Mouse (Mus musculus) lung, embryonic 15.5 days (tissue): ENCODE results near the gene Mllt11. TPM values are rescaled to one million over a fixed set of nuclear protein-coding genes. Genes with fewer than 3 reads are reported as not detected.

Experiments used
- ATAC-seq: fragments of 200-750 bp; cut with Nextera tagmentation; 2 replicates; pipeline ENCODE4 v1.8.0; 2017; ENCODE audit warnings: moderate number of reproducible peaks, borderline replicate concordance; ENCODE audit not compliant: low FRiP score, low TSS enrichment; ENCODE audit errors: extremely low read depth
- H3K27ac ChIP-seq: fragments of 300-500 bp; sonication (generic); 2 replicates; pipeline ENCODE4 v1.5.1; 2015; ENCODE audit warnings: moderate library complexity, mild to moderate bottlenecking, inconsistent platforms
- H3K27me3 ChIP-seq: fragments of 300-500 bp; sonication (generic); 2 replicates; pipeline ENCODE4 v1.6.1; 2015; ENCODE audit warnings: inconsistent platforms
- H3K36me3 ChIP-seq: fragments of 300-500 bp; sonication (generic); 2 replicates; pipeline ENCODE4 v1.6.1; 2015; ENCODE audit warnings: inconsistent platforms
- H3K4me1 ChIP-seq: fragments of 300-500 bp; sonication (generic); 2 replicates; pipeline ENCODE4 v1.6.1; 2015; ENCODE audit warnings: inconsistent platforms
- H3K4me2 ChIP-seq: fragments of 300-500 bp; sonication (generic); 2 replicates; pipeline ENCODE4 v1.6.1; 2015; ENCODE audit warnings: inconsistent platforms, mild to moderate bottlenecking, moderate library complexity
- H3K4me3 ChIP-seq: fragments of 300-500 bp; sonication (generic); 2 replicates; pipeline ENCODE4 v1.5.1; 2015; ENCODE audit warnings: mild to moderate bottlenecking, inconsistent platforms
- H3K9ac ChIP-seq: fragments of 300-500 bp; sonication (generic); 2 replicates; pipeline ENCODE4 v1.6.1; 2015; ENCODE audit warnings: inconsistent platforms
- H3K9me3 ChIP-seq: fragments of 300-500 bp; sonication (generic); 2 replicates; pipeline ENCODE4 v1.6.1; 2016; ENCODE audit warnings: inconsistent platforms
- WGBS: fragments of 180-500 bp; shearing (Covaris S2); methylation state at CpG from one replicate; pipeline ENCODE4 v1.1.7; 2015; 5-methylcytosine and 5-hydroxymethylcytosine counted together
- polyA plus RNA-seq: library from polyadenylated mRNA; unstranded; fragments of >200 nt; fragmentation: Nextera tagmentation; extraction: Ambion mirVana; gene quantifications from 2 replicates; pipeline ENCODE4 v1.2.1, GENCODE M21; 2015

Mllt11 gene
- polyA plus RNA-seq, 1 experiment from 2014 or later = 11.6 TPM

DNA sequence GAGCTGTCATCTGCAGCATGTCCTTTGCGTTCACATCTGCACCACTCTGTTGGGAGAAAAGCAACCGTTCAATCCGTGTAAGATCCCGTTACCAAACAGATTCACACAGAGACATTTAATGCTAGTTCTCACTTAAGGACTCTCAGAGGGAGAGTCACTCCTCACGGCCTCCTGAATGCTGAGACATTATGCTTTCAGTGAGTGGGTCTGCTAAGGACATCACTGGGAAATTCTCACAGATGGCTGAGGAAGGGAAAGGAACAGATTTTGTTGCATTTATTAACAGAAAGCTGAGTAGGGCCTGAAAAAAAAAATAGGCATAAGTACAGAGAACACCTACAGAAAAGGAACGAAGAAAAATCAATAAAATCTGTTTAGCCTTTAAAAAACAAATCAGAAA is 28.1 kb downstream of the Mllt11 start:
- no peak for ATAC-seq
- Histone ChIP-seq H3K4me3 (no peak overlapping the region), H3K9me3 (no peaks in the 10 kb centered on the region), H3K4me2 (no peak overlapping the region), H3K27ac (no peak overlapping the region), H3K9ac (no peak overlapping the region), H3K4me1 (no peaks in the 10 kb centered on the region), H3K36me3 (peaks cover 80% of the 10 kb centered on the region), H3K27me3 (no peaks in the 10 kb centered on the region)
- WGBS = 89% methylated on average over 6 of the region's 6 CpGs

DNA sequence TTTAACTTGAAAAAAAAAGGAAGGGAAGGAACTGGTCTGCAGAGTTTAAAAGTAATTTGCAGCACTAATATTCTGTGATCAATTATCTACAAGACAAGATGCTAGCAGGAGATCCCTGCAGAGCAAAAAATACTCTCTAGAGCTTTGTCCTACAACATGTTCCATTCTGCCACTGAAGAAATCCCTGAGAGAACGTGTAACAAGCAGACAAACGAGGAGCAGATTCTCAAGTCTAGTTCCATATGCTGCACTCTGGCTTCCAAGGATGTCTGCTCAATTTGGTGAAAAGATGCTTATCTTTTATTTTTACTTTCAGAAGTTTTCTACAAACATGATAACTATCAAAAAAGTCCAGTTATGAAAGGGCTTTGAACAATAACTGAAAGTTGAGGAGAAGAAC is 31.4 kb downstream of the Mllt11 start:
- Histone ChIP-seq H3K4me3 (no peak overlapping the region), H3K27ac (no peak overlapping the region), H3K27me3 (no peaks in the 10 kb centered on the region), H3K36me3 (peaks cover 89% of the 10 kb centered on the region), H3K4me2 (no peak overlapping the region), H3K4me1 (no peaks in the 10 kb centered on the region), H3K9ac (no peak overlapping the region), H3K9me3 (no peaks in the 10 kb centered on the region)
- WGBS = 88% methylated on average over 2 of the region's 2 CpGs
- no peak for ATAC-seq

DNA sequence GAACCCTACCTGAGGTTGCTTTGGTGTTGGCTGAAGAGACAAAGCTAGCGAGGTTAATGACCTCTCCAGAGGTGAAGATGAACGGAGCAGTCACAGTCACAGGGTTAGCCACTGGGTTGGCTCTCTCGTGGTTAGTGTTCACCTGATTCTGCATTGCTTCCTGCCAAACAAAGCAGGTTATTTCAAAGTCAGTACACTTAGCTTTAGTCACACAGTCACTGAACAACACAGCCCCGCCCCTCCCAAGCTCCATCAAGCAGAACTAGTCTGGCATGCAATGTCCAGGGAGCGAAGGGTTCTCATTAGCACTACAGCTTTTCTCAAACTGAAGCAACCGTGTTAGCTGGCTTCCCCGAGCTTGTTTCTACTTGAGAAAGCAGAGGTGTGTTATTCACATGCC is 31.8 kb downstream of the Mllt11 start:
- H3K27ac ChIP-seq = no peak overlapping the region
- no peaks in the 10 kb centered on the region for H3K9me3 ChIP-seq
- H3K4me2 ChIP-seq = no peak overlapping the region
- ATAC-seq = no peak
- peaks cover 89% of the 10 kb centered on the region for H3K36me3 ChIP-seq
- H3K4me3 ChIP-seq = no peak overlapping the region
- no peak overlapping the region for H3K9ac ChIP-seq
- 82% methylated on average over 7 of the region's 7 CpGs for WGBS
- no peaks in the 10 kb centered on the region for H3K4me1 ChIP-seq
- no peaks in the 10 kb centered on the region for H3K27me3 ChIP-seq

DNA sequence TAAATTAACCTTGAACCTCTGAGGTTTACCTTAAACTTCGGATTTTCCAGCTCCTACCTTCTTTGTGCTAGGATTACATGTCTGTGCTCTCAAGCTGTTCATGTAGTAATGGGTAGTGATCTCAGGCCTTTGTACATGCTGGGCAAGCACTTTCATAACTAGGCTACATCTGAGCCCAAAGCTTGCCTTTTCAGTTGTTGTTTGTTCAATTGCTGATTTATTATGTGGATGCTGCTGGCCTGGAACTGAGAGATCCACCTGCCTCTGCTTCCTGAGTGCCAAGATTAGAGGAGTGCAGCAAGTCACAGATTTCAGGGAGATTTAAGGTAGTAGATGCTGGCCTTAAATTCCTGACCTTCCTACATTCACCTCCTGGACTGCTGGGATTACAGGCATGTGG is 32.9 kb downstream of the Mllt11 start:
- Histone ChIP-seq H3K9me3 (no peaks in the 10 kb centered on the region), H3K4me3 (no peak overlapping the region), H3K27me3 (no peaks in the 10 kb centered on the region), H3K36me3 (peaks cover 89% of the 10 kb centered on the region), H3K27ac (no peak overlapping the region), H3K4me2 (no peak overlapping the region), H3K4me1 (no peaks in the 10 kb centered on the region), H3K9ac (no peak overlapping the region)
- WGBS = 69% methylated on average over 1 of the region's 1 CpGs
- no peak for ATAC-seq

DNA sequence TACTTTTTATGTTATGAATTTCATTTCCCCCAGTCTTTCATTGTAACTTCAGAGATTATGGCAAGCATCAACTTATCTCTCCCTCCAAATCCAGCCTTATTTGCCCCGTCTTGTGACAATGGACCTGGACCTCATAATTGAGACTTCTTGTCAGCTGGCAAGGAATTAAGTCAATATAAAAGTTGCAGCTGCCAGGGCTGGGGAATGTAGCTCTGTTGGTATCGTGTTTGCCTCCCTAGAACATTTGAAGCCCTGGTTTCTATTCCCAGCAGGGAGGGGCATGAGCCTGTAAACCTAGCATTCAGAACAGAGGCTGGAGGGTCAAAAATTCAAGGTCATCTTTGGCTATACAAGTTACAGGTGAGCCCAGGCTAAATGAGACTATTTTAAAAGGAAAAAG is 36.2 kb downstream of the Mllt11 start:
- no peaks in the 10 kb centered on the region for H3K27me3 ChIP-seq
- H3K9me3 ChIP-seq = no peaks in the 10 kb centered on the region
- H3K4me2 ChIP-seq = no peak overlapping the region
- WGBS = 79% methylated on average over 2 of the region's 2 CpGs
- no peaks in the 10 kb centered on the region for H3K4me1 ChIP-seq
- H3K36me3 ChIP-seq = peaks cover 69% of the 10 kb centered on the region
- H3K4me3 ChIP-seq = no peak overlapping the region
- no peak for ATAC-seq
- H3K9ac ChIP-seq = no peak overlapping the region
- H3K27ac ChIP-seq = no peak overlapping the region

DNA sequence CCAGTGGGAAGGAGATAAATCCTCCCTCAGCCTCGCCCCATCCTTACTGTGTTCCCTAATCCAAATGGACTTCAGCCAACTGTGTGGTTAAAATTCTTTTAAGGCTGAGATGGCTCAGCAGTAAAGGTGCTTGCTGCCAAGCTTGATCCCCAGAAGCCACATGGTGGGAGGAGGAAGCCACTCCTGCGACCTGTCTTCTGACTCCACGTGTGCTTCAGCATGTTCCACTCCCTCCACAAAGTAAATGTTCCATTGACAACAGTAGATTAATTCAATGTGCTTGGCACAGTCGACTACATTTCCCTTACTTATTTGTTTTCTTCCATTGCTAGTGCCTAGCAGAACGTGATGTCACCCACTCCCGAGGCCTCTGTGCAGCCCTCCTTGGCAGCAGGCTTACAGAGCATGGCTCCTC is 37.2 kb downstream of the Mllt11 start:
- no peaks in the 10 kb centered on the region for H3K9me3 ChIP-seq
- 74% methylated on average over 6 of the region's 6 CpGs for WGBS
- H3K4me2 ChIP-seq = no peak overlapping the region
- H3K9ac ChIP-seq = no peak overlapping the region
- H3K36me3 ChIP-seq = peaks cover 69% of the 10 kb centered on the region
- no peaks in the 10 kb centered on the region for H3K27me3 ChIP-seq
- no peak overlapping the region for H3K27ac ChIP-seq
- H3K4me3 ChIP-seq = no peak overlapping the region
- no peak for ATAC-seq
- no peaks in the 10 kb centered on the region for H3K4me1 ChIP-seq

DNA sequence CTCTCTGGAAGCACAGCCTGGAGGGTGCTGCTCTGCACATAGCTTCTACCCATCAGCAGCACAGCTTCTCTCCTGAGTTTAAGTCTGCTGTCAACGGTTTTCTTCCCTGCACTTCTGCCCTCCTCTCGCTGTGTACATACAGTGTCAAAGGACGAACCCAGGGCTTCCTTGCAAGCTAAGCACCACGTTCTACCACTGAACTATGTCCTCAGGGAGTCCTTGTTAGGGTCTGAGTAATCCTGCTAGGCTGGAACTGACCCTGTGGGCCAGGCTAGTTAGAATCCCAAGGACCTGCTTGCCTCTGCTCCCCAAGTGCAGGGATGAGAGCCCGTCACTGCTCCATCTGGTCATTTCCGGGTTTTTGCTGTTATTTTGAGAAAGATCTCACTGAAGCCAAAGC is 45.1 kb downstream of the Mllt11 start:
- no peak for ATAC-seq
- no peak overlapping the region for H3K27ac ChIP-seq
- no peak overlapping the region for H3K4me3 ChIP-seq
- no peaks in the 10 kb centered on the region for H3K27me3 ChIP-seq
- 74% methylated on average over 6 of the region's 6 CpGs for WGBS
- H3K4me2 ChIP-seq = no peak overlapping the region
- H3K4me1 ChIP-seq = no peaks in the 10 kb centered on the region
- H3K9me3 ChIP-seq = no peaks in the 10 kb centered on the region
- H3K36me3 ChIP-seq = peaks cover 64% of the 10 kb centered on the region
- no peak overlapping the region for H3K9ac ChIP-seq

DNA sequence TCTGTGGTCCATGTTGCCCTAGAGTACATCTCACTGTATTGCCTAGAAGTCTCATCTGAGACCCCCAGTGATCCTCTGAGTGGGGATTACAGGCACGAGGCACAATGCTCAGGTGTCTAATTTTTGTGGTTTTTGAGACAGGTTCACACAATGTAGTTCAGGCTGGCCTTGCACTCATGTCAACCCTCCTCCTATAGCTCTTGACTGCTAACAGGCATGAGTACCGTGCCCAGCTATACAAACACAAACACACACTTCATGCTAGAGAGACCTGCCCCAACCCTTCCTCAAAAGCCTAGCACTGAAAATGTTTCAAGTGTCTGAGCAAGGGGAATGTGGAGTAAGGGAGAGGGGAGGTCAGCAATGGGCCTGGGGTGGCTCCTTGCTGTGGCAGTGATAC is 45.9 kb downstream of the Mllt11 start:
- Histone ChIP-seq H3K4me3 (no peak overlapping the region; the same call in 1 of the 2 replicates), H3K4me2 (no peak overlapping the region), H3K4me1 (no peaks in the 10 kb centered on the region), H3K27ac (no peak overlapping the region), H3K36me3 (peaks cover 62% of the 10 kb centered on the region), H3K9ac (no peak overlapping the region), H3K27me3 (no peaks in the 10 kb centered on the region), H3K9me3 (no peaks in the 10 kb centered on the region)
- peak; percentile 31; the same call in 1 of the 2 replicates for ATAC-seq
- whole genome bisulfite sequencing = 68% methylated on average over 2 of the region's 2 CpGs

DNA sequence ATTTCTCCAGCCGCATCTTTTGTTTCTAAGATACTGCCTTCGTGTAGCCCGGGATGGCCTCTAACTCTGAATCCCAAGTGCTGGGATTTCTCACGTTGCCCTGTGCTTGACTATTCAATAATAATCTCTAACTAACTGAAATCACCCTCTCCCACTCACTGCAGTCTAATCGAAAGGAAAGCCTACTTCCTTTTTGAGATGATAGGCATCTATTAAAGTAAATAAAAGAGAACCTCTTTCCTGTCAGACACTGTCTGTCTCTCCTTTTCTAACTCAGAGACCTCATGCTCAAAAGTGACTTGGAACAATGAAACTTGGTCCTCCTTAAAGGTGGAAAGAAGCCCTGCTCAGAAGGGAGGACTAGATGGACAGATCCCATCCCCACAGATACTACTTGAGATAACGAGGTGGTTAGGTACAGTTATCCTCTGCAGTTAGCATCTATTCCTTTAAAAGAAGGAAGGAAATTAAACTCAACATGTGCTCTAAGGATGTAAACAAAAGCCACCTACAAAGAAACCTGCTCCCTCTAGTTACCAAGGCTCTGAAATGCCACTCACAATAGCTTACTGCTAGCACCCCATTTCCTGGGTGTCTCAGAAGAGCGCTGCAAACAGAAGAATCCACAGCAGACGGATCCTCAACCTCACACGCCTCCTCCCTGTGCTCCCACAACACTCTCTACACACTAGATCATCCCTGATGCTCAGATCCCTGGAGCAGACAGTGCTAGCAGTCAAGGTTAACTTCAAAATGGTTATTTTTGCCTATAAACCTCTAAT is 47.0 kb downstream of the Mllt11 start:
- no peak overlapping the region for H3K9ac ChIP-seq
- H3K36me3 ChIP-seq = peaks cover 56% of the 10 kb centered on the region
- ATAC-seq = no peak
- H3K4me3 ChIP-seq = no peak overlapping the region
- no peaks in the 10 kb centered on the region for H3K9me3 ChIP-seq
- WGBS = 76% methylated on average over 9 of the region's 9 CpGs
- H3K4me1 ChIP-seq = no peaks in the 10 kb centered on the region
- H3K27ac ChIP-seq = no peak overlapping the region
- H3K27me3 ChIP-seq = no peaks in the 10 kb centered on the region
- no peak overlapping the region for H3K4me2 ChIP-seq

DNA sequence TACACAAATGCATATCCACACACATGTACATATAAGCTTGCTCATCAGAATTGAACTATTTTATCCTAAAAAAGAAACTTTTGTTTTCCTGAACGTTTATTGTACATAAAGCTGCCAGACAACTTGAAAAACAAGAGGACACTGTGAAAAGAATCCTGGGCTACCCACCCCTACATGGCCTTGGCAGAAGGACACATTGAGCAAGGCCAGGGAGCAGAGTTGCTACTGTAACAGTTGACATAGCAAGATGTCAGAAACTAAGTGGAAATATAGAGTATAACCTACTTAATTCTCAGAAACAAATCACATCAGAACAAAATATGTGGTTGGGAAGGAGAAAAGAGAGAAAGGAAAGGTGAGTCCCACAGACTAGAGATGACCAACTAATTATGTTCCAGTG is 50.1 kb downstream of the Mllt11 start:
- WGBS = 54% methylated on average over 1 of the region's 1 CpGs

DNA sequence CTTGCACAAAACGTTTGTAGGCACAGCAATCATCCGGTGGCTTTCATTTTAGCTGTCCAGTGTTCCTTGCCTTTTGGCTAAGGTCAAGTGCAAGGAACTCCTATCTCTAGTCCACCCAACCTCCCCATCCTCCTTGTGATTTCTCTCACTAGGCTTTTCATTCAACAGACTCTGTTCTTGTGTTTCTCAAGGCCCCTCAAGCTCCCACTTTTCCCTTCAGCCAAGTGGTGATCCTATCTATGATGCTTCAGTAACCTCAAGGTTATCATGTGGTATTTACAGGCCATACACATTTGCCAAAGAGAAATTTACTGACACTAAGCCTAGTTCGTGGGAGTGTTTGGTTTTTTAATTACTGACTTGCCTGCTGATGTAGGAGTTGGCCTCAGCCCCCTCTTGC is 52.1 kb downstream of the Mllt11 start:
- Histone ChIP-seq H3K4me2 (no peak overlapping the region), H3K27me3 (no peaks in the 10 kb centered on the region), H3K9me3 (no peaks in the 10 kb centered on the region), H3K27ac (no peak overlapping the region), H3K4me3 (no peak overlapping the region), H3K4me1 (no peaks in the 10 kb centered on the region), H3K9ac (no peak overlapping the region), H3K36me3 (peaks cover 15% of the 10 kb centered on the region)
- ATAC-seq = no peak
- 51% methylated on average over 3 of the region's 3 CpGs for WGBS

More for the DNA sequence above, 50.1 kb downstream of the Mllt11 start:
- H3K4me3 ChIP-seq = no peak overlapping the region
- peaks cover 25% of the 10 kb centered on the region for H3K36me3 ChIP-seq
- no peaks in the 10 kb centered on the region for H3K4me1 ChIP-seq
- H3K9me3 ChIP-seq = no peaks in the 10 kb centered on the region
- H3K27ac ChIP-seq = no peak overlapping the region
- H3K9ac ChIP-seq = no peak overlapping the region
- no peaks in the 10 kb centered on the region for H3K27me3 ChIP-seq
- no peak overlapping the region for H3K4me2 ChIP-seq
- no peak for ATAC-seq

DNA sequence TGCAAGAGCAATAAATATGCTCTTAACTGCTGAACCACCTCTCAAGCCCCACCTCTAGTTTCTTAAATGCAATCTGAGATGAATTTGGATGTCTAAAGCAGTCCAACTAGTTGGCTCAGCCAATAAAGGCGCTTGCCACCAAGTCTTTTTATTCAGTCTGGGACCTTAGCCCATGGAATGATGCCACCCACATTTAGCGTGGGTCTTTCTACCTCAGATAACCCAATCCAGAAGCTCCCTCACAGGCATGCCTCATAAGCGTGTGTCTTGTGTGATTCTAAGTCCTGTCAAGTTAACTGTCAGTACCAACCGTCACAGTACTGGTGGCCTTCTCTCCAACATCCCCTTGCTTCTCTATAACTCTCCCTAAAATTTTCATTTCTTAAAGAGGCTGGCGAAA is 53.0 kb downstream of the Mllt11 start:
- Histone ChIP-seq H3K4me3 (no peak overlapping the region), H3K27ac (no peak overlapping the region), H3K9ac (no peak overlapping the region), H3K36me3 (peaks cover 6% of the 10 kb centered on the region), H3K4me1 (peaks cover 2% of the 10 kb centered on the region; the same call in 1 of the 2 replicates), H3K9me3 (no peaks in the 10 kb centered on the region), H3K4me2 (no peak overlapping the region), H3K27me3 (peaks cover 2% of the 10 kb centered on the region; the same call in 1 of the 2 replicates)
- 79% methylated on average over 5 of the region's 5 CpGs for WGBS
- ATAC-seq = no peak
